Mouse (Mus musculus) heart, embryonic 14.5 days (tissue): ENCODE measurements around the gene Arrb2. TPM values are rescaled to one million over a fixed set of nuclear protein-coding genes. Genes with fewer than 3 reads are reported as not detected.
"Not testable (repeated sequence)": the region's sequence is repeated elsewhere in the genome, so short reads cannot be mapped to it uniquely, and the experiment has no call there.

Experiments used
- ATAC-seq: fragments of 200-750 bp; cut with Nextera tagmentation; 2 replicates; pipeline ENCODE4 v1.8.0; 2017; ENCODE audit warnings: low read depth, moderate TSS enrichment; ENCODE audit not compliant: insufficient number of reproducible peaks, insufficient read depth, low FRiP score
- H3K27ac ChIP-seq, 2 experiments: fragments of 200-500 bp in 1 of 2; fragments of 300-500 bp in 1 of 2; sonication (generic) in 1 of 2; replicated peaks in 1 of 2; 2 replicates each; pipeline ENCODE4 v1.5.1; 2012 to 2014; ENCODE audit warnings: low read depth in 2 of 2, low read length in 2 of 2, control low read depth in 1 of 2, mild to moderate bottlenecking in 1 of 2, mixed read lengths in 1 of 2; ENCODE audit not compliant: control insufficient read depth in 1 of 2, insufficient read depth in 1 of 2
- H3K27me3 ChIP-seq: fragments of 300-500 bp; sonication (generic); 2 replicates; pipeline ENCODE4 v1.6.1; 2014; ENCODE audit warnings: mild to moderate bottlenecking, low read length, control low read depth; ENCODE audit not compliant: control insufficient read depth, insufficient read depth
- H3K36me3 ChIP-seq: fragments of 300-500 bp; sonication (generic); 2 replicates; pipeline ENCODE4 v1.6.1; 2014; ENCODE audit warnings: mild to moderate bottlenecking, control low read depth, low read length, mixed read lengths; ENCODE audit not compliant: control insufficient read depth, insufficient read depth
- H3K4me1 ChIP-seq, 2 experiments: fragments of 200-500 bp in 1 of 2; fragments of 300-500 bp in 1 of 2; sonication (generic) in 1 of 2; 2 replicates each; pipeline ENCODE4 v1.6.1; 2012 to 2014; ENCODE audit warnings: low read length in 2 of 2, control low read depth in 1 of 2, mixed read lengths in 1 of 2; ENCODE audit not compliant: control insufficient read depth in 2 of 2, insufficient read depth in 2 of 2
- H3K4me2 ChIP-seq: fragments of 300-500 bp; sonication (generic); 2 replicates; pipeline ENCODE4 v1.6.1; 2014; ENCODE audit warnings: mild to moderate bottlenecking, low read length
- H3K4me3 ChIP-seq, 2 experiments: fragments of 200-500 bp in 1 of 2; fragments of 300-500 bp in 1 of 2; sonication (generic) in 1 of 2; 2 replicates each; pipeline ENCODE4 v1.5.1; 2012 to 2014; ENCODE audit warnings: low read length in 2 of 2, mild to moderate bottlenecking in 2 of 2, control low read depth in 1 of 2, low read depth in 1 of 2, moderate library complexity in 1 of 2; ENCODE audit not compliant: control insufficient read depth in 1 of 2, insufficient read depth in 1 of 2
- H3K9ac ChIP-seq: fragments of 300-500 bp; sonication (generic); 2 replicates; pipeline ENCODE4 v1.6.1; 2014; ENCODE audit warnings: mild to moderate bottlenecking, low read length
- H3K9me3 ChIP-seq: fragments of 300-500 bp; sonication (generic); 2 replicates; pipeline ENCODE4 v1.6.1; 2016; ENCODE audit warnings: low read length, control low read depth; ENCODE audit not compliant: control insufficient read depth
- WGBS: fragments of 180-500 bp; shearing (Covaris S2); extraction: QIAGEN DNeasy Blood & Tissue Kit; methylation state at CpG from one replicate; pipeline ENCODE4 v1.1.7; 2014; 5-methylcytosine and 5-hydroxymethylcytosine counted together
- microRNA-seq: library from miRNA; unstranded; fragments of <30 nt; microRNA quantifications from one replicate; pipeline ENCODE4, GENCODE M21; 2016
- polyA plus RNA-seq: library from polyadenylated mRNA; unstranded; fragments of >200 nt; fragmentation: Nextera tagmentation; extraction: Ambion mirVana; gene quantifications from 2 replicates; pipeline ENCODE4 v1.2.1, GENCODE M21; 2014

Gene Arrb2
- polyA plus RNA-seq, 1 experiment from 2014 or later, result 8.6 TPM

- not testable (repeated sequence) for H3K9me3 ChIP-seq, ATAC-seq
- WGBS, result 89% methylated on average over 5 of the region's 5 CpGs
Observed at GRCm38 (mm10) chr11:70473291-70473690, 40.9 kb downstream of the Arrb2 start.

GRCm38 (mm10) chr11:70474872-70475534 lies 42.6 kb downstream of the Arrb2 start:
- no peak overlapping the region for H3K27ac ChIP-seq
- H3K36me3 ChIP-seq, result no peaks in the 10 kb centered on the region
- ATAC-seq, result no peak
- H3K27me3 ChIP-seq, result no peaks in the 10 kb centered on the region
- no peaks in the 10 kb centered on the region for H3K9me3 ChIP-seq
- H3K4me1 ChIP-seq, result no peaks in the 10 kb centered on the region; a peak in 1 of 4 replicates
- no peak overlapping the region for H3K4me2 ChIP-seq
- WGBS, result 56% methylated on average over 12 of the region's 12 CpGs
- no peak overlapping the region for H3K9ac ChIP-seq
- H3K4me3 ChIP-seq, result no peak overlapping the region

More at GRCm38 (mm10) chr11:70473291-70473690, 40.9 kb downstream of the Arrb2 start:
- H3K27me3 ChIP-seq, H3K27ac ChIP-seq, H3K36me3 ChIP-seq, H3K4me2 ChIP-seq, H3K4me3 ChIP-seq, H3K4me1 ChIP-seq, H3K9ac ChIP-seq: not testable (repeated sequence)

GRCm38 (mm10) chr11:70485498-70485897 lies 53.1 kb downstream of the Arrb2 start:
- no peaks in the 10 kb centered on the region for H3K9me3 ChIP-seq
- no peak for ATAC-seq
- WGBS, result 41% methylated on average over 2 of the region's 2 CpGs
- no peak overlapping the region for H3K9ac ChIP-seq
- no peak overlapping the region for H3K27ac ChIP-seq
- H3K4me2 ChIP-seq, result no peak overlapping the region
- H3K4me3 ChIP-seq, result no peak overlapping the region
- H3K4me1 ChIP-seq, result no peaks in the 10 kb centered on the region
- no peaks in the 10 kb centered on the region for H3K36me3 ChIP-seq
- H3K27me3 ChIP-seq, result no peaks in the 10 kb centered on the region

- H3K4me1 ChIP-seq, result no peaks in the 10 kb centered on the region
- H3K9me3 ChIP-seq, result no peaks in the 10 kb centered on the region
- H3K4me2 ChIP-seq, result no peak overlapping the region
- no peaks in the 10 kb centered on the region for H3K36me3 ChIP-seq
- no peak overlapping the region for H3K9ac ChIP-seq
- no peak for ATAC-seq
- H3K27me3 ChIP-seq, result no peaks in the 10 kb centered on the region
- H3K4me3 ChIP-seq, result no peak overlapping the region
- 29% methylated on average over 4 of the region's 4 CpGs for WGBS
- no peak overlapping the region for H3K27ac ChIP-seq
Observed at GRCm38 (mm10) chr11:70487816-70488215, 55.4 kb downstream of the Arrb2 start.

- WGBS, result 75% methylated on average over 3 of the region's 3 CpGs
- no peaks in the 10 kb centered on the region for H3K27me3 ChIP-seq
- H3K9ac ChIP-seq, result no peak overlapping the region
- H3K36me3 ChIP-seq, result no peaks in the 10 kb centered on the region
- no peak for ATAC-seq
- no peaks in the 10 kb centered on the region for H3K4me1 ChIP-seq
- H3K9me3 ChIP-seq, result no peaks in the 10 kb centered on the region
- no peak overlapping the region for H3K4me3 ChIP-seq
- no peak overlapping the region for H3K27ac ChIP-seq
- no peak overlapping the region for H3K4me2 ChIP-seq
Observed at GRCm38 (mm10) chr11:70489138-70489537, 56.7 kb downstream of the Arrb2 start.

- Histone ChIP-seq H3K9me3 (no peaks in the 10 kb centered on the region), H3K36me3 (no peaks in the 10 kb centered on the region), H3K9ac (no peak overlapping the region), H3K27ac (no peak overlapping the region), H3K4me1 (no peaks in the 10 kb centered on the region), H3K4me2 (no peak overlapping the region), H3K27me3 (no peaks in the 10 kb centered on the region), H3K4me3 (no peak overlapping the region)
- no peak for ATAC-seq
- WGBS, result 79% methylated on average over 6 of the region's 6 CpGs
Observed at GRCm38 (mm10) chr11:70489684-70490083, 57.2 kb downstream of the Arrb2 start.

Small RNA genes within 50 kb of the gene (microRNA-seq; reads per million reads assigned to microRNA genes)
- not detected for gene Mir7115

Other genes with a start within 250 kb of the Arrb2 start
- gene Slc16a11, start 219.9 kb upstream of the Arrb2 start, polyA plus RNA-seq, result 0.16 and 0.18 TPM in 2 replicates
- 4.9 and 6.4 TPM in 2 replicates for gene Slc16a13, start 211.6 kb upstream of the Arrb2 start, polyA plus RNA-seq
- 18.7 and 22.4 TPM in 2 replicates for gene Bcl6b, start 202.8 kb upstream of the Arrb2 start, polyA plus RNA-seq
- gene 0610010K14Rik, start 194.7 kb upstream of the Arrb2 start, polyA plus RNA-seq, result 139 and 143 TPM in 2 replicates
- 10.1 and 12.2 TPM in 2 replicates for gene Gm21988, start 192.8 kb upstream of the Arrb2 start, polyA plus RNA-seq
- 219 and 240 TPM in 2 replicates for gene Rnasek, start 192.8 kb upstream of the Arrb2 start, polyA plus RNA-seq
- gene Alox12, start 177.3 kb upstream of the Arrb2 start, polyA plus RNA-seq, result 3.0 TPM in 2 replicates
- not detected in 2 replicates for gene Alox12e, start 110.0 kb upstream of the Arrb2 start, polyA plus RNA-seq
- gene Alox15, start 80.6 kb upstream of the Arrb2 start, polyA plus RNA-seq, result 0.13 TPM in 1 of 2 replicates, not detected in the other
- 17.8 and 17.9 TPM in 2 replicates for gene Pelp1, start 22.6 kb upstream of the Arrb2 start, polyA plus RNA-seq
- 25.1 and 26.8 TPM in 2 replicates for gene Med11, start 19.3 kb downstream of the Arrb2 start, polyA plus RNA-seq
- gene Zmynd15, start 26.8 kb downstream of the Arrb2 start, polyA plus RNA-seq, result 0.95 and 2.0 TPM in 2 replicates
- gene Cxcl16, start 27.3 kb downstream of the Arrb2 start, polyA plus RNA-seq, result 9.4 and 10.3 TPM in 2 replicates
- 8.7 and 10.5 TPM in 2 replicates for gene Tm4sf5, start 72.6 kb downstream of the Arrb2 start, polyA plus RNA-seq
- gene Vmo1, start 82.0 kb downstream of the Arrb2 start, polyA plus RNA-seq, result 0.32 and 0.43 TPM in 2 replicates
- gene Gltpd2, start 86.6 kb downstream of the Arrb2 start, polyA plus RNA-seq, result 0.27 and 0.49 TPM in 2 replicates
- gene Psmb6, start 92.7 kb downstream of the Arrb2 start, polyA plus RNA-seq, result 625 and 657 TPM in 2 replicates
- gene Gm40193, start 100.3 kb downstream of the Arrb2 start, polyA plus RNA-seq, result not detected in 2 replicates
- gene Pld2, start 107.4 kb downstream of the Arrb2 start, polyA plus RNA-seq, result 11.1 and 11.7 TPM in 2 replicates
- gene Mink1, start 130.2 kb downstream of the Arrb2 start, polyA plus RNA-seq, result 12.7 and 13.2 TPM in 2 replicates
- not detected in 2 replicates for gene 4930544D05Rik, start 183.2 kb downstream of the Arrb2 start, polyA plus RNA-seq
- gene Chrne, start 186.6 kb downstream of the Arrb2 start, polyA plus RNA-seq, result not detected in 2 replicates
- gene Gp1ba, start 206.5 kb downstream of the Arrb2 start, polyA plus RNA-seq, result 0.74 and 1.2 TPM in 2 replicates
- 73.2 and 75.9 TPM in 2 replicates for gene Rnf167, start 214.6 kb downstream of the Arrb2 start, polyA plus RNA-seq
- 290 and 303 TPM in 2 replicates for gene Slc25a11, start 214.8 kb downstream of the Arrb2 start, polyA plus RNA-seq
- gene Pfn1, start 222.0 kb downstream of the Arrb2 start, polyA plus RNA-seq, result 1,353 and 1,384 TPM in 2 replicates
- 468 and 495 TPM in 2 replicates for gene Eno3, start 224.6 kb downstream of the Arrb2 start, polyA plus RNA-seq
- 177 TPM in 2 replicates for gene Spag7, start 236.8 kb downstream of the Arrb2 start, polyA plus RNA-seq